Mouse (Mus musculus) CH12.LX (cell line): ENCODE measurements at regions not wholly inside any gene's neighbourhood (a gene's known extent, or its start where the extent isn't known, plus 50 kb on each side); places are given as distances from the start of the nearest gene placed in this dataset.

Experiments used
- DNase-seq: peaks from one replicate; pipeline ENCODE4 v3.0.0-alpha.2; 2013; ENCODE audit errors: extremely low read depth
- H3K27ac ChIP-seq: 2 replicates; pipeline ENCODE4 v1.5.1; 2012; ENCODE audit warnings: low read depth, mild to moderate bottlenecking, control low read depth, moderate library complexity; ENCODE audit not compliant: insufficient read depth
- H3K27me3 ChIP-seq: replicated peaks from 2 replicates; pipeline ENCODE3; 2012; ENCODE audit warnings: inconsistent platforms
- H3K36me3 ChIP-seq, 2 experiments: replicated peaks in 1 of 2; 2 replicates each; pipeline versions ENCODE3 to v1.6.1; 2012; ENCODE audit warnings: inconsistent platforms in 1 of 2, low read length in 1 of 2, mild to moderate bottlenecking in 1 of 2, mixed read lengths in 1 of 2, moderate library complexity in 1 of 2; ENCODE audit not compliant: control insufficient read depth in 1 of 2, insufficient read depth in 1 of 2
- H3K4me1 ChIP-seq, 2 experiments: 2 replicates each; pipeline ENCODE4 v1.6.1; 2012; ENCODE audit warnings: inconsistent platforms in 1 of 2, moderate library complexity in 1 of 2; ENCODE audit not compliant: insufficient read depth in 2 of 2, control insufficient read depth in 1 of 2
- H3K4me2 ChIP-seq: 2 replicates; pipeline ENCODE4 v1.6.1; 2012; ENCODE audit warnings: low read depth, mild to moderate bottlenecking, control low read depth; ENCODE audit not compliant: poor library complexity, insufficient read depth, severe bottlenecking
- H3K4me3 ChIP-seq, 3 experiments: fragments of 150-350 bp in 1 of 3; sonication (generic) in 1 of 3; replicated peaks in 1 of 3; 2 replicates each; pipeline versions ENCODE3 to v1.5.1; 2011 to 2012; ENCODE audit warnings: low read depth in 2 of 3, low read length in 2 of 3, mild to moderate bottlenecking in 2 of 3, moderate library complexity in 2 of 3, control low read depth in 1 of 3, improper control_type of control experiment in 1 of 3, inconsistent platforms in 1 of 3, mixed read lengths in 1 of 3; ENCODE audit not compliant: poor library complexity in 1 of 3
- H3K79me2 ChIP-seq: replicated peaks from 2 replicates; pipeline ENCODE4 v1.6.1; 2012; ENCODE audit warnings: mild to moderate bottlenecking, moderate library complexity; ENCODE audit not compliant: control insufficient read depth, poor library complexity, insufficient read depth, severe bottlenecking; ENCODE audit errors: extremely low read depth
- H3K9ac ChIP-seq: 2 replicates; pipeline ENCODE4 v1.6.1; 2012; ENCODE audit warnings: low read depth, mild to moderate bottlenecking, control low read depth, moderate library complexity; ENCODE audit not compliant: insufficient read depth
- H3K9me3 ChIP-seq: replicated peaks from 2 replicates; pipeline ENCODE3; 2012; ENCODE audit warnings: low read length, inconsistent platforms, mixed read lengths
- BHLHE40 ChIP-seq: IDR thresholded peaks from 2 replicates; pipeline ENCODE4 v1.6.1; 2011; ENCODE audit warnings: mild to moderate bottlenecking, low read depth, low read length, improper control_type of control experiment
- CHD1 ChIP-seq: IDR thresholded peaks from 2 replicates; pipeline ENCODE4 v1.6.1; 2012; ENCODE audit warnings: low read depth, low read length, improper control_type of control experiment, inconsistent platforms
- CHD2 ChIP-seq: IDR thresholded peaks from 2 replicates; pipeline ENCODE4 v1.6.1; 2011; ENCODE audit warnings: low read length, improper control_type of control experiment
- E2F4 ChIP-seq: IDR thresholded peaks from 2 replicates; pipeline ENCODE4 v1.6.1; 2011; ENCODE audit warnings: low read depth, low read length, improper control_type of control experiment; ENCODE audit not compliant: insufficient replicate concordance
- EP300 ChIP-seq: IDR thresholded peaks from 2 replicates; pipeline ENCODE4 v1.6.1; 2011; ENCODE audit warnings: low read length, improper control_type of control experiment
- ETS1 ChIP-seq: conservative IDR thresholded peaks from 2 replicates; pipeline ENCODE4 v1.6.1; 2012; ENCODE audit warnings: low read depth, mild to moderate bottlenecking, inconsistent platforms, low read length, improper control_type of control experiment, moderate library complexity
- IRF4 ChIP-seq: IDR thresholded peaks from 2 replicates; pipeline ENCODE4 v1.6.1; 2014; ENCODE audit warnings: low read depth, mild to moderate bottlenecking, inconsistent platforms, low read length, improper control_type of control experiment
- JUN ChIP-seq: IDR thresholded peaks from 2 replicates; pipeline ENCODE4 v1.6.1; 2011; ENCODE audit warnings: low read depth, mild to moderate bottlenecking, low read length, improper control_type of control experiment, moderate library complexity; ENCODE audit not compliant: insufficient read depth
- JUND ChIP-seq: conservative IDR thresholded peaks from 2 replicates; pipeline ENCODE4 v1.6.1; 2011; ENCODE audit warnings: low read depth, low read length, improper control_type of control experiment
- KAT2A ChIP-seq: IDR thresholded peaks from 2 replicates; pipeline ENCODE4 v1.6.1; 2012; ENCODE audit warnings: low read length, improper control_type of control experiment, inconsistent platforms; ENCODE audit not compliant: insufficient replicate concordance
- MAFK ChIP-seq: IDR thresholded peaks from 2 replicates; pipeline ENCODE4 v1.6.1; 2011; ENCODE audit warnings: low read length, improper control_type of control experiment; ENCODE audit not compliant: insufficient replicate concordance
- MAX ChIP-seq: IDR thresholded peaks from 2 replicates; pipeline ENCODE4 v1.6.1; 2011; ENCODE audit warnings: low read length, improper control_type of control experiment
- MAZ ChIP-seq: IDR thresholded peaks from 2 replicates; pipeline ENCODE4 v1.6.1; 2012; ENCODE audit warnings: low read depth, mild to moderate bottlenecking, inconsistent platforms, low read length, improper control_type of control experiment, moderate library complexity
- MEF2A ChIP-seq: IDR thresholded peaks from 2 replicates; pipeline ENCODE4 v1.6.1; 2014; ENCODE audit warnings: low read depth, mild to moderate bottlenecking, inconsistent platforms, low read length, improper control_type of control experiment, borderline replicate concordance
- MXI1 ChIP-seq: IDR thresholded peaks from 2 replicates; pipeline ENCODE4 v1.6.1; 2011; ENCODE audit warnings: mild to moderate bottlenecking, low read depth, low read length, improper control_type of control experiment
- NELFE ChIP-seq: IDR thresholded peaks from 2 replicates; pipeline ENCODE4 v1.6.1; 2011; ENCODE audit warnings: low read depth, low read length, improper control_type of control experiment
- NRF1 ChIP-seq: IDR thresholded peaks from 2 replicates; pipeline ENCODE4 v1.6.1; 2014; ENCODE audit warnings: low read depth, mild to moderate bottlenecking, inconsistent platforms, low read length, improper control_type of control experiment, moderate library complexity
- PAX5 ChIP-seq: IDR thresholded peaks from 2 replicates; pipeline ENCODE4 v1.6.1; 2012; ENCODE audit warnings: low read length, inconsistent platforms, mixed read lengths
- POLR2A ChIP-seq: IDR thresholded peaks from 2 replicates; pipeline ENCODE4 v1.6.1; 2011; ENCODE audit warnings: low read depth, mild to moderate bottlenecking, improper control_type of control experiment, low read length
- RCOR1 ChIP-seq: conservative IDR thresholded peaks from 2 replicates; pipeline ENCODE4 v1.6.1; 2012; ENCODE audit warnings: low read depth, mild to moderate bottlenecking, inconsistent platforms, low read length, improper control_type of control experiment
- SIN3A ChIP-seq: IDR thresholded peaks from 2 replicates; pipeline ENCODE4 v1.6.1; 2012; ENCODE audit warnings: low read length, improper control_type of control experiment, inconsistent platforms
- TBP ChIP-seq: conservative IDR thresholded peaks from 2 replicates; pipeline ENCODE4 v1.6.1; 2011; ENCODE audit warnings: low read depth, low read length, improper control_type of control experiment
- TCF12 ChIP-seq: IDR thresholded peaks from 2 replicates; pipeline ENCODE4 v1.6.1; 2014; ENCODE audit warnings: low read depth, mild to moderate bottlenecking, inconsistent platforms, low read length, improper control_type of control experiment
- USF1 ChIP-seq: IDR thresholded peaks from 2 replicates; pipeline ENCODE4 v1.6.1; 2014; ENCODE audit warnings: low read depth, mild to moderate bottlenecking, inconsistent platforms, low read length, improper control_type of control experiment
- USF2 ChIP-seq: conservative IDR thresholded peaks from 2 replicates; pipeline ENCODE4 v1.6.1; 2011; ENCODE audit warnings: low read depth, low read length, improper control_type of control experiment
- ZMIZ1 ChIP-seq: IDR thresholded peaks from 2 replicates; pipeline ENCODE4 v1.6.1; 2012; ENCODE audit warnings: low read depth, mild to moderate bottlenecking, inconsistent platforms, low read length, improper control_type of control experiment
- dilution Hi-C: fragments of 300-500 bp; cut with MboI; formaldehyde crosslinking; loops from 2 replicates; pipeline ENCODE4 v1.14.3; 2020; ENCODE audit warnings: low sequenced_read_pairs; ENCODE audit not compliant: extremely low pct_unique_long_range_greater_than_20kb, extremely low pct_ligation_motif_present
- in situ Hi-C: fragments of 300-500 bp; cut with MboI; formaldehyde crosslinking; loops from 3 replicates; pipeline ENCODE4 v1.14.3; 2019; ENCODE audit warnings: low sequenced_read_pairs, low pct_ligation_motif_present, low pct_unique_long_range_greater_than_20kb, mixed read lengths

DNA sequence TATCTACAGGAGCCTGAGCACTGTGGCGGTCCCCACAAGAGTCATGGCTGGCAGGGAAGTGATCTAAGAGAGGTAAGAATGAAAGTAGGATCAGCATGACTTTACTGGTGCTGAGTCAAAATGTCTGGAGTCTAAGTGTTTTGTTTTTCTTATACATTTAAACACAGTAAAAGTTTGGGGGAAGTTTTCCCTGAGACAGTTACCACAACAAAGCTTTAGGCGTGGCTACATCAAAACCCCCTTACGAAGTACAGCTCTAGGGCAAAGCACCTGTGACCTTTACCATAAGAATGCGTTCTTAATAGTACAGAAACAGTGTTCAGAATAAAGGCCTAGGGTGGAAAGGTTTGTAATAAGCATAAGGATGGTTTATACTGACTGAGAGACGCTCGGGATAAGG is 254.4 kb upstream of the Kdm8 start:
- Histone ChIP-seq H3K9me3 (no peaks in the 10 kb centered on the region), H3K27ac (no peak overlapping the region), H3K79me2 (no peaks in the 10 kb centered on the region), H3K4me2 (no peak overlapping the region), H3K4me1 (peaks cover 0 to 4% of the 10 kb centered on the region in 2 experiments; a peak in 1 of 4 replicates), H3K4me3 (no peak overlapping the region), H3K36me3 (no peaks in the 10 kb centered on the region), H3K27me3 (peaks cover 60% of the 10 kb centered on the region), H3K9ac (no peak overlapping the region)
- TF ChIP-seq JUND (no peak), TCF12 (no peak), USF1 (no peak), ZMIZ1 (no peak), NELFE (no peak), BHLHE40 (no peak), NRF1 (no peak), CHD1 (no peak), USF2 (no peak), KAT2A (no peak), JUN (no peak), CHD2 (no peak), MAX (no peak), E2F4 (no peak), MAFK (no peak), MAZ (no peak)
- dilution Hi-C loops: no loop called here
- no peak for DNase-seq
- in situ Hi-C loops: no loop called here

DNA sequence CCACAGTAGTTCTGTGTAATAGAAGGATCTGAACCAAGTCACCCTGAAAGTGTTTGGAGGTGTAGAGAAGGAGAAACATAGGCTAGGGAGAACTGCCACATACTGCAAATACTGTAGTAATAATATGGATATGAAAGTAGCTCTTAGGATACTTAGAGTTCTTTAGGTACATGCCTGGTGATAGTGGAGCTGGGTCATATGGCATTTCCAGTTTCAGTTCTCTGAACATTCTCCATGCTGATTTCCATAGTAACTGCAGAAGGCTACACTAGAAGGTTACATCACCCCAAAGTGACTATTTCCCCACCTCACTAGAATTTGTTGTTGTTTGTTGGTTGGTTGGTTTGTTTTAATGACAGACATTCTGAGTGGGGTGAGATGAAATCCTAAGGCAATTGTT is 253.2 kb upstream of the Kdm8 start:
- DNase-seq: no peak
- dilution Hi-C loops (no loop called here), in situ Hi-C loops (no loop called here)
- Histone ChIP-seq H3K27ac (no peak overlapping the region), H3K4me2 (no peak overlapping the region), H3K9ac (no peak overlapping the region), H3K27me3 (peaks cover 62% of the 10 kb centered on the region), H3K4me3 (no peak overlapping the region), H3K79me2 (no peaks in the 10 kb centered on the region), H3K4me1 (peaks cover 0 to 4% of the 10 kb centered on the region in 2 experiments; a peak in 1 of 4 replicates), H3K9me3 (no peaks in the 10 kb centered on the region), H3K36me3 (no peaks in the 10 kb centered on the region)
- TF ChIP-seq ETS1: no peak
- no peak for TF ChIP-seq SIN3A
- TF ChIP-seq MXI1: no peak
- TF ChIP-seq EP300: no peak
- TF ChIP-seq MEF2A: no peak
- no peak for TF ChIP-seq PAX5
- TF ChIP-seq JUND: no peak
- no peak for TF ChIP-seq RCOR1
- no peak for TF ChIP-seq MAFK
- TF ChIP-seq TCF12: no peak
- no peak for TF ChIP-seq IRF4
- TF ChIP-seq BHLHE40: no peak
- TF ChIP-seq POLR2A: no peak
- no peak for TF ChIP-seq TBP
- TF ChIP-seq USF1: no peak
